Mouse (Mus musculus): ENCODE data around the gene Impdh1. TPM values are rescaled to one million over a fixed set of nuclear protein-coding genes. Genes with fewer than 3 reads are reported as not detected.

The Impdh1 gene
- polyA plus RNA-seq, 1 experiment = 1.7 TPM

- peaks cover 31% of the 10 kb centered on the region for H3K27me3 ChIP-seq (ENCODE audit: control insufficient read depth)
- peaks cover 8% of the 10 kb centered on the region for H3K4me1 ChIP-seq (ENCODE audit: control insufficient read depth)
- H3K9me3 ChIP-seq (ENCODE audit: control insufficient read depth, low read length) = no peaks in the 10 kb centered on the region
- TF ChIP-seq GATA1 (IDR thresholded peaks at IDR 0.05; ENCODE audit: low read length) = no peak
- TF ChIP-seq TAL1 (IDR thresholded peaks at IDR 0.05; ENCODE audit: low read length) = no peak
- H3K36me3 ChIP-seq (ENCODE audit: control insufficient read depth) = no peaks in the 10 kb centered on the region; the same call in 1 of the 2 replicates
- no peak overlapping the region for H3K4me3 ChIP-seq (replicated peaks)
Measured at GRCm38 (mm10) chr6:29199223-29199855, 16.8 kb downstream of the Impdh1 start.

DNA sequence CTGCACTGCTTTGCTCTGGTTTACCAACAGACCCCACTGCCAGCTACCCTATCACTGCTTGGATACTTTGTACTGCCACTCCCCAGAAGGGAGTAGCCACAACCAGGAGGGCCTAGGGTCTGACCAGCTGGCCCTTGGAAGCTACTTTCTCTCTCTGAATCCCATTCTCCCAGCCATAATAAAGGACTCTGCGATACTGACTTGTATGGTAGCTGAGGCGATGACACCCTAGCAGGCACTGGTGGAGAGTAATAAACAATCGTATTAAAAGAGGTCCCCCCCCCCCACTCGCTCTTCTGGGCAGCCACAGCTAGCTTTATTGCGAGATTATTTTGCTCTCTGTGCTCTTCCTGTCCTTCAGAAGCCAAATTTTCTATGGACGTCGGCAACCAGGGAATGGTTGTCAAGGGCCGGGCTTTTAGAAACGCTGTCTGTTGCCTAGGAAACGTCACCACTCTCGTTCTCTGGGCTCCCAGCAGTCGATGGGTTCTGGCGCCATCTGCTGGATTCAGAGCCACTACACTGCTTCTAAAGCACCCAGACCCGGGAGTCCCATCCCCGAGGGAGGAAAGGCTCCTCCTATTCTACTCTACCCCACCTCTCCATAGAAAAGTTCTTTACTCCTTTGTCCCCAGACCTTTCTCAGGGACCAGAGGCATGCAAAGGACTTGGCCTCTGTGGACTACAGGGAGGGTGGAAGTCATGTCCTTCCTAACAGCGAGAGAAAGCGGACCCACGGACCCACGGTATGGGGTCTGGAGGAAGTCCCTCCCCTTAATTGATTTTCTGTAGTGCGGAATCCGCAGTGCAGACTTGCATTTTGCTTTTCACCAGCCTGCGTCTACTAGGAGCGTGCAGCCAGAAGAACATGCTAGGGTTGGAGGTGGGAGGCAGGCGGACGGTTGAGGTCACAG is 17.6 kb downstream of the Impdh1 start:
- H3K4me1 ChIP-seq (ENCODE audit: control insufficient read depth) = peaks cover 9% of the 10 kb centered on the region
- H3K4me3 ChIP-seq (replicated peaks) = no peak overlapping the region
- H3K27me3 ChIP-seq (ENCODE audit: control insufficient read depth) = peaks cover 35% of the 10 kb centered on the region
- no peaks in the 10 kb centered on the region for H3K9me3 ChIP-seq (ENCODE audit: control insufficient read depth, low read length)
- no peaks in the 10 kb centered on the region for H3K36me3 ChIP-seq (ENCODE audit: control insufficient read depth)
- no peak for TF ChIP-seq TAL1 (IDR thresholded peaks at IDR 0.05; ENCODE audit: low read length)
- no peak for TF ChIP-seq GATA1 (IDR thresholded peaks at IDR 0.05; ENCODE audit: low read length)

DNA sequence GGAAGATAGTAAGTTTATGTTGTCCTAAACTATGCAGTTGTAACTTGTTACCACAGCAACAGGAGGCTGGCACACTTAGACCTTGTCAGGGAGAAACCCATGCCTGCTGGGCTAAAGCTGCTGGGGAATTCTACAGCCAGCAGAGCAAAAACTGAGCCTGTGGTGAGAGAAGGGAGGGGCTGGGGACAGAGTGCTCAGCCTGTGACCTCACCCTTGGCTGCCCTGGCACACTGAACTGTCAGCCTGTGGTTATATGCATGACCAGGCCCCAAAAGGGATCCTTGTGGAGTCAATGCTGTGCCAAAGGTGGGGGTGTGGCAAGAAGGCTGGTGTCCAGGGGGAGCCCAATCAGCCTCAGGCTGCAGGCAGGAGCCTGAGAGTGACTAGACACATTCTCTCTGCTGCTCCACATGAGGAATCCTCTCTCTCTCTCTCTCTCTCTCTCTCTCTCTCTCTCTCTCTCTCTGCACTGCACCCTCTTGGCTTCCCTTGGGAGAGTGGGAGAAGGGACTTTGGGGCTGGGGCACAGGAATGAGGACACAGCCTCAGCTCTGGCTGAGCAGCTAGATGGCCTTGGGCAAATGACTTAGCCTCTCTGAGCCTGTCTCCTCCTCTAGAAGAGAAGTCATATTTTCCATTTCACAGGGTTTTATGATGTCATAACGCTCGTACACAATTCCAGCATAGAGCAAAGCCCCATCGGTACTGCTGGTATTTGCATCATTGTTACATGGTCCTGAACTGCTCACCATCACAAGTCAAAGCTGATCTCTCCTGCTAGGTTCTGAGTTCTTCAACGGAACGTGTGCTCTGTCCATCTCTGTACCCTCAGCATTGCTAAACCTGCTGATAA is 20.1 kb downstream of the Impdh1 start:
- peaks cover 38% of the 10 kb centered on the region for H3K27me3 ChIP-seq (ENCODE audit: control insufficient read depth)
- no peaks in the 10 kb centered on the region for H3K9me3 ChIP-seq (ENCODE audit: control insufficient read depth, low read length)
- H3K4me3 ChIP-seq (replicated peaks) = no peak overlapping the region
- no peaks in the 10 kb centered on the region for H3K36me3 ChIP-seq (ENCODE audit: control insufficient read depth)
- H3K4me1 ChIP-seq (ENCODE audit: control insufficient read depth) = peaks cover 9% of the 10 kb centered on the region
- no peak for TF ChIP-seq TAL1 (IDR thresholded peaks at IDR 0.05; ENCODE audit: low read length)
- TF ChIP-seq GATA1 (IDR thresholded peaks at IDR 0.05; ENCODE audit: low read length) = no peak

DNA sequence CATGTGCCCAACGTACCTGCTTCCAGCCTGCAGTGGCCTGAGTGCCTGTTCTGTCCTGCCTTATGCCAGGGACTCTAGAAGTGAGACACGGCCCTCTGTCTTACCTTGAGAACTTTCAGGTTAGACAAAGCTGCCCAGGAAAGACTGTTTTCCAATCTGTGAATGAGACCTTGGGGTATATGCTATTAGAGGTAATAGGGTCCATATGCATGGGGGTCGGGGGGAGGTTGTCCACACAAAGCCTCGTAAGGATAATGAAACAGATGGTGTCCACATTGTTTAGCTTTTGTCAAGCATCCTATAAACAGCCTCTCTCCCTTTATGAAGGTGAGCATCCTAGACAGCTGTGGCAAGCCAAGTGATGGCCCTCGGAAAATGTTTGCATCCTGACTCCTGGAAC is 21.0 kb downstream of the Impdh1 start:
- Histone ChIP-seq H3K4me3 (replicated peaks) (no peak overlapping the region), H3K36me3 (ENCODE audit: control insufficient read depth) (no peaks in the 10 kb centered on the region), H3K4me1 (ENCODE audit: control insufficient read depth) (peaks cover 9% of the 10 kb centered on the region), H3K9me3 (ENCODE audit: control insufficient read depth, low read length) (no peaks in the 10 kb centered on the region), H3K27me3 (ENCODE audit: control insufficient read depth) (peaks cover 41% of the 10 kb centered on the region)
- TF ChIP-seq TAL1 (IDR thresholded peaks at IDR 0.05; ENCODE audit: low read length) (no peak), GATA1 (IDR thresholded peaks at IDR 0.05; ENCODE audit: low read length) (no peak)

DNA sequence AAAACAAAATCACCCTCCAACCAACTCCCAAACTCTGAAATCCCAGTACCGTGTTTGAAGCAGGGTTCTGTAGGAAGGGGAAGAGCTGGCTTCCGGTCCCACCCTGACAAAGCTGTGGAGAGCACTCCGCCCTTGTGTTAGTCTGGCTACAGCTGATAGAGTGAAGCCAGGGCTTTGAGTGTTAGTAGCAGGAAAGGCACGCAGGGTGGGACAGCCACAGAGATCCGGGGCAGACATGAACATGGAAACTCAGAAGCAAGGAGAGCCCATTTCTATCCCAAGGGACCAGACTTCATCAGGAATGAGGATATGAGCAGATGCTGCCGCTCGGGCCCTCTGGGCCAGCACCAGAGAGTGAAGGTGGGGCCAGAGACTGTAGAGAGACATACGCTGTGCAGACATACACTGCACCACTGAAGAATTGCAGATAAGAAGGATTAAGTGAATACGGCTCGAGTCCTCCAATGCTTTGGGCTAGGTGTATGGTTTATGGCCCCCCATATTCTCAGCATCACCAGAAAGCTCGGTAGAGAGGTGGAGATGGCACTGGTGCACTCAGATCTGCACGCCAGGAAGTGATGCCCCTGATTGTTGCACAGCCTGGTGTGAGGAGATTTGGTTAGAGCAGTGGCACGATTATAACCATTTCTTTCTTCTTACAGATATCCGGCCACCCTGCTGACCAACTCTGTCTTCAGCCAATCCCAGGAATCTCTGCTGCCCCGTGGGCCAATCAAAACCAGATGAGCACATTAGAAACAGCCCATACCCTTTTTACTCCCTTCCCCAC is 22.0 kb downstream of the Impdh1 start:
- TF ChIP-seq TAL1 (IDR thresholded peaks at IDR 0.05; ENCODE audit: low read length) (no peak), GATA1 (IDR thresholded peaks at IDR 0.05; ENCODE audit: low read length) (no peak)
- no peaks in the 10 kb centered on the region for H3K36me3 ChIP-seq (ENCODE audit: control insufficient read depth)
- H3K27me3 ChIP-seq (ENCODE audit: control insufficient read depth) = peaks cover 45% of the 10 kb centered on the region
- H3K9me3 ChIP-seq (ENCODE audit: control insufficient read depth, low read length) = no peaks in the 10 kb centered on the region
- H3K4me1 ChIP-seq (ENCODE audit: control insufficient read depth) = peaks cover 7% of the 10 kb centered on the region
- no peak overlapping the region for H3K4me3 ChIP-seq (replicated peaks)

DNA sequence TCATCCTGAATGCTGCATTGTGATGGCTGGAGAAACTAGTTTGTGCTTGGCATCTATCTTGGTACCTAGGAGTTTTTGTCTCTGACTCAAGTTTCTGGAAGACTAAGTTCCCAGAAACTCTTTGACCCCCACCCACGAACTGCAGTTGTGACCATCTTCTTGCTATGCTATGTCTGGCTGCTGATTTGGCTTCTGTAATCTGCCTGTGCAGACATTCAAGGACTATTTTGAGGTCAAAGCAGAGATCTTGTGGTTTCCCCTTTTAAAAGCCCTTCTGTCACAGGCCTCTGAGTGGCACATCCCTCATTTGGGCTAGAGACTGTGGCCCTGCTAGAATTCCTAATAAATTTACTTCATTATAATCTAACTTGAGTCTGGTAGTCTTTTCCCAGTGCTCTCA is 28.2 kb downstream of the Impdh1 start:
- H3K36me3 ChIP-seq (ENCODE audit: control insufficient read depth) = no peaks in the 10 kb centered on the region
- no peaks in the 10 kb centered on the region for H3K9me3 ChIP-seq (ENCODE audit: control insufficient read depth, low read length)
- no peak for TF ChIP-seq TAL1 (IDR thresholded peaks at IDR 0.05; ENCODE audit: low read length)
- no peak for TF ChIP-seq GATA1 (IDR thresholded peaks at IDR 0.05; ENCODE audit: low read length)
- H3K4me1 ChIP-seq (ENCODE audit: control insufficient read depth) = no peaks in the 10 kb centered on the region
- no peak overlapping the region for H3K4me3 ChIP-seq (replicated peaks)
- peaks cover 17% of the 10 kb centered on the region for H3K27me3 ChIP-seq (ENCODE audit: control insufficient read depth)

GRCm38 (mm10) chr6:29179843-29180242 is 36.3 kb downstream of the Impdh1 start:
- Histone ChIP-seq H3K4me1 (ENCODE audit: control insufficient read depth) (no peaks in the 10 kb centered on the region), H3K27me3 (ENCODE audit: control insufficient read depth) (peaks cover 75% of the 10 kb centered on the region), H3K4me3 (replicated peaks) (no peak overlapping the region), H3K36me3 (ENCODE audit: control insufficient read depth) (no peaks in the 10 kb centered on the region), H3K9me3 (ENCODE audit: control insufficient read depth, low read length) (no peaks in the 10 kb centered on the region)
- TF ChIP-seq TAL1 (IDR thresholded peaks at IDR 0.05; ENCODE audit: low read length) = no peak
- TF ChIP-seq GATA1 (IDR thresholded peaks at IDR 0.05; ENCODE audit: low read length) = no peak

DNA sequence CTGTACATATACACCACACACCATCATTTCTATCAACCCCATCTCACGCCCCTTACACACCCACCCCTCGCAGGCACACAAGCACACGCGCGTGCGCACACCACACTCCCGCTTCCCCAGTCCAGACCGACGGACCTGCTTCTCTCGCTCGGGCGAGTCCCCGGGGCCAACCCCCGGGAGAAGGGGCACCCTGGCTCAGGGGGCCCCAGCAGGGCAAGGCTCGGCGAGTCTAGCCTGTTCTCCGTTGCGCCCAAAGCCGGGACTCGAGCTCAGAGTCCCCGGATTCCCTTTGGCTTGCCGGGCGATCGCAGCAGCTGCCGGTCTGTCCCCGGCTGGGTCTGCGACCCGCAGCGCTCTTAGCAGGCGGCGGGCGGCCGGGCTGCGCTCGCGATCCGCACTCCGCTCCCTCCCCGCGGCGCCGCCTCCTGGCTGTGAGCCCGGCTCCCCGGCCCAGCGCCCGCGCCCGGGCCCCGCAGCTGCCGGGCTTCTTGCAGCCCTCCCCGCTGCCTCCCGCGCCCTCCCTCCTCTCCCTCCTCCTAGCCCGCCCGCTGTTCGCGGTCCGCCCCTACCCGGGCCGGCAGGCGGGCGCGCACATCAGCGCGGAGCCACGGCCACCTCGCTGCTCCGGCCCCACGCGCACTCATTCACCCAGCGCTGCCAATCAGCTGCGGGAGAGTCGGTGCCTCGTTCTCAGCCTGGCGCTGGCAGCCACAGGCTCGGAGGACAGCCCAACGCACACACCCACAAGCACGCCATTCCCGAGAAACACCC is 37.1 kb downstream of the Impdh1 start, which contains the start of gene Prrt4:
Gene Prrt4, minus strand, starts transcription at position 697 of the 771 bp plus-strand sequence.
- Histone ChIP-seq H3K36me3 (ENCODE audit: control insufficient read depth) (no peaks in the 10 kb centered on the region), H3K4me3 (replicated peaks) (peak within 1 kb of the TSS; percentile 16), H3K27me3 (ENCODE audit: control insufficient read depth) (peaks cover 82% of the 10 kb centered on the region), H3K9me3 (ENCODE audit: control insufficient read depth, low read length) (no peaks in the 10 kb centered on the region), H3K4me1 (ENCODE audit: control insufficient read depth) (no peaks in the 10 kb centered on the region)
- no peak for TF ChIP-seq TAL1 (IDR thresholded peaks at IDR 0.05; ENCODE audit: low read length)
- TF ChIP-seq GATA1 (IDR thresholded peaks at IDR 0.05; ENCODE audit: low read length) = no peak
